Mouse (Mus musculus) liver, adult 2 months (tissue): ENCODE data around the gene Dhtkd1.

Source experiments
- CTCF ChIP-seq: fragments of 200-500 bp; IDR thresholded peaks from 2 replicates; pipeline ENCODE4 v1.5.1; 2011; ENCODE audit warnings: low read depth, low read length, control low read depth
- POLR2A ChIP-seq: fragments of 200-500 bp; IDR thresholded peaks from 2 replicates; pipeline ENCODE4 v1.6.1; 2011; ENCODE audit warnings: low read length, control low read depth; ENCODE audit not compliant: insufficient read depth; ENCODE audit errors: extremely low read depth

DNA sequence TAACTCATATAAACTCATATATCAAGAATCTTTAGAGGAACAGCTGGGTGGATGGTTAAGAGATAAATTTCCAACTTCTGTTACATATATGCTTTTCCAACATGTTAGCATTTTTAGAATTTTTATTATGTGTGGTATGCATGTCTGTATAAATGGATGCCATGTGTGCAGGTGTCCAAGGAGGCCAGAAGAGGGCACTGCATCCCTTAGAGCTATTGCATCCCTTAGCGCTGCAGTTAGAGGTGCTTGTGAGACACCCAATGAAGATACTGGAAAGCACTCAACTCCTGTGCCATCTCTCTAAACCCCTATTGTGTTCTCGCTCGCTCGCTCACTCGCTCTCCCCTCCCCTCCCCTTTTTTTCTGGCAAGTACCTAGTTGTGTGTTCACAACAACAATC lies 42.4 kb downstream of the Dhtkd1 start:
- peak; percentile 53; the same call in 1 of the 2 replicates for TF ChIP-seq CTCF
- no peak for TF ChIP-seq POLR2A
